Mouse (Mus musculus) neutrophil, adult 5-6 weeks (primary cell): ENCODE measurements around the gene Myo16. TPM values are rescaled to one million over a fixed set of nuclear protein-coding genes. Genes with fewer than 3 reads are reported as not detected.

Experiments
- ATAC-seq: fragments of 151-379, 151-347 bp; 2 replicates; pipeline ENCODE4 v1.8.0; 2017; ENCODE audit warnings: mild to moderate bottlenecking, moderate TSS enrichment; ENCODE audit not compliant: insufficient number of reproducible peaks, poor library complexity, low FRiP score, severe bottlenecking; ENCODE audit errors: extremely low read depth
- total RNA-seq: library from RNA; stranded (forward); fragments of 200-1000 nt; gene quantifications from 2 replicates; pipeline ENCODE4 v1.2.3, GENCODE M21; 2017

Myo16 gene
- total RNA-seq, 1 experiment from 2014 or later: 0.12 TPM

GRCm38 (mm10) chr8:10631006-10631405 is 477.3 kb downstream of the Myo16 start:
- ATAC-seq: no peak

DNA sequence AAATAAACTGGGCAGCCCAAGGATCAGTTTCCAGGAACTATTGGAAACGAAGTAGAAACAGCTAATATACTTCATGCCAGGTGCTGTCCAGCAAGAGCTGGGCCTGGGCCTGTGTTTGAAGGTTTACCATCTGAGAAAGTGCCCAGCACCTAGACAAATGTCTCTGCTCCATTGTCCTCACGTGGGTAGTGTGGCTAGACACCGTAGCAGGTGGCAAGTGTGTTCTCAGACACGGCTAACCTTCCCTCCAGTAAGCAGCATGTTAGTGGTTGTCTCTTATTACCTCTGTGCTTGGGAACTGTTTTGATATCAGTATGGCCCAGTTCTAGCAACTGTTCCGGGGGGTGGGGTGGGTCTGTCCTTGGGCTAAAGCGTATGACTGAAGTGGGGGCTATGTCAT is 478.9 kb downstream of the Myo16 start:
- ATAC-seq: no peak

GRCm38 (mm10) chr8:10633360-10634140 is 479.8 kb downstream of the Myo16 start:
- ATAC-seq: no peak

GRCm38 (mm10) chr8:10634421-10634820 is 480.7 kb downstream of the Myo16 start:
- ATAC-seq: 0 out of 2 replicates have a peak, but pooled peaks have one; percentile 33

DNA sequence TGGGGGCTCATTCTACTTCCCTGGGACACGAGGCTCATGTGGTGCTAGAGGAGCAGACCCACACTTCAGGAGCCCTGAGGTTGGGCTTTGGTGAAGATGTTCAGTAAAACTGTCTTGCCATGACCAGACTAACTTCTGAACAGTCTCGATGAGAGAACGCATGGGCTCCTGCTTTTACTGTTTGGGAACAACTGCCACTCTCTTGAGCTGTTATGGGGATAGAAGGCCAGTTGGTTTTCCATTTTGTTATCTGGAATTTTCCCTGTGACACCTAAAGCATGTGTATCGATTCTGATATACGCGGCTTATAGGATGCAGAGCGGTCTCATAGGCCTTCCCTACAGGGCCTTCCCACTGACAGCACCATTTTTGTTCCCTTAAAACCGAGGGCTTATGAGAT is 485.2 kb downstream of the Myo16 start:
- no peak for ATAC-seq

- no peak for ATAC-seq
These were observed 486.6 kb downstream of the Myo16 start for GRCm38 (mm10) chr8:10640176-10640810.

DNA sequence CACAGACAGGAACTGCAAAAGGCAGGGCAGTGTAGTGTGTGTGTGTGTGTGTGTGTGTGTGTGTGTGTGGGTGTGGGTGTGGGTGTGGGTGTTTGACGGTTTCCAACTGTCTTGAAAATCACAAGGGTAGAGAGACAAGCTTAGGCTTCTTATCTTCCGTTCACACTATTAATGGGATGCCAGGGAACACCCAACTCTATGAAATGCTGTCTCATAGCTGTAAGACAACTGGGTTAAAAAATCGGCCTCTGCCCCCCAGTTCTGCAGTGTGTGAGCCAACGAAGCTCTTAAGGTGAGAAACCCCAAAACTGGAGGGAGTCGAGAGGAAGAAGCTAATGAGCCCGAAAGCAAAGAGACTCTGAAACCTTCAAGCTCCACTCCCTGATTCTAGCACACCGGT is 487.1 kb downstream of the Myo16 start:
- ATAC-seq: no peak

GRCm38 (mm10) chr8:10641343-10641742 is 487.6 kb downstream of the Myo16 start:
- no peak for ATAC-seq

GRCm38 (mm10) chr8:10643244-10643643 is 489.5 kb downstream of the Myo16 start:
- no peak for ATAC-seq

- no peak for ATAC-seq
These were observed 490.8 kb downstream of the Myo16 start for GRCm38 (mm10) chr8:10644481-10644880.

- ATAC-seq: no peak
These were observed 492.0 kb downstream of the Myo16 start for GRCm38 (mm10) chr8:10645740-10646139.

DNA sequence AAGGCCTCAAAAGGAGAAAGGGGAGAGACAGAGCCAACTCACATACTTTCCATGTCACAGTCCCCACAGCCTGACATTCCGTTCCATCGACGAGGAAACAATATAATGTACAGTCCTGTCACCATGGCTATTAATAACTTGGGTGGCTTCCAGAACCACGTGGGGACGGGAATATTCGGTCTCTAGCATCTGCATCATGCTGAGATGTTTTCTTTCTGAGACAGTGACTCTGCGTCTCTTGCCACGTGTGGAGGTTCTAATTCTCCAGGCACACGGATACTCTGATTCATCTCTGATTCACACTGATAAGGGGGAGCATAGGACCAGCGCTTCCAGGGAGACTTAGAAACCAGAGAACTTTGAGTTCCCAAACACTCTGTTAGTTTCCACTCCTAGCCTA is 492.8 kb downstream of the Myo16 start:
- ATAC-seq: no peak

GRCm38 (mm10) chr8:10651546-10652315 is 498.0 kb downstream of the Myo16 start:
- no peak for ATAC-seq

DNA sequence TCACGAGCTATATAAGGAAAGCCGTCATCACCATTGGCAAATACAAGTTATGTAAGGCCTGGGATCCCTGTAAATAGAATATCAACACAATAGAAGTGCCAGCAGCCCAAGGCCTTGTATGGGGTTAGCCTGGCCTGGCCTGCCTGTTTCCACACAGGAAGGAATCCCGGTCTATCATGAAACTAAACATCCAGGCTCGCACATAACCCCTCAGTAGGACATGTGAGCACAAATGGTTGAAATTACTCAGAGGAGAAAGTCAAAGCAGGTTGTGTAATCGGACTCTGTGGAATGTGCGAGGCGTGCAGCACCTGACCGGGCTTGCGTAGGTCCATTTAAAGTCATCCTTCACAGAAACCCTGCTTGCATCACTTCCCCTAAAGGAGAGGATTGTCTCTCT is 499.6 kb downstream of the Myo16 start:
- ATAC-seq: no peak

DNA sequence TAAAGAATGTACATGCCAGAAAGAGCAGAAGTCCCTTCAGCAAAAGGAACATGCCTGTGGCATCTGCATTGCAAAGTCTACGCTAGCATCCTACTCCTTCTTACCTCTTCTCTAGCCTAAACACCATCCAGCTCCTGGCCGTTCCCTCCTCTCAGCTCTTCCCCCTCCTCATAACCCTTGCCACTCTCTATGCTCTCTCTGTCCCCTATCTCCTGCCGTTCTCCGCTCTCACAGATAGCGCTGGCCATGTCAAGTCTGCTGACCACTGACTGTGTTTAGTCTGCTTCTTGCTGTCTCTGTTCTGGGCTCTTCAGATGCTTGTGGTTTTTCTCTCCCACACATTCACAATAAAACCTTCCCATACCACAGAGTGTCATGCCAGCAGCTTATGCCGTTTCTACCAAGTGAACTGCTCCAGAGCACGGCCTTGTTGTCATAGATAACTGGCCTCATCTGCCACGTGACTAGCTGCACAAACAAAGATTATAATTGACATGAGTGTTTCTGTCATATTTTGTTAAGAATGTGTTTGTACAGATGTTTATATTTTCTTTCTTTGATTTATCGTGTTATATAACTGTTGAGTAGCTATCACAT is 501.3 kb downstream of the Myo16 start:
- no peak for ATAC-seq

- ATAC-seq: no peak
These were observed 510.2 kb downstream of the Myo16 start for GRCm38 (mm10) chr8:10663770-10664470.

GRCm38 (mm10) chr8:10664861-10665543 is 511.3 kb downstream of the Myo16 start:
- no peak for ATAC-seq

- no peak for ATAC-seq
These were observed 512.1 kb downstream of the Myo16 start for GRCm38 (mm10) chr8:10665821-10666283.
